Mouse (Mus musculus): Measurements from ENCODE around the gene Atp6v0a1.

Gene Atp6v0a1

DNA sequence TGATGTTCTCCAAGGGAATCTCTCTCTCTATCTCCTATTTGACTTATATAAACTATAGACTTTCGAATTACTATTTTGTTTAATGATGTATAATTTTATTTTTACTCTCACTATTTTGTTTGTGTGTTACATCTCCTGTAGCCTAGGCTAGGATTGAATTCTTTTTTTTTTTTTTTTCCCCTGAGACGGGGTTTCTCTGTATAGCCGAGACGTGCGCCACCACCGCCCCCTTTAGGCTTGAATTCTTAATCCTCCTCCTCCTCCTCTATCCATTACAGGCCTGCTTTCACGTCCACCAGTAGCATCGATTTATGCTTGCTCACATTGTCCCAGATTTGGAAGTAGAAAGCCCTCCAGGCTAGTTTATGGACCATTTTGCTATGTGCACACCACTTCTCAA is 27.2 kb upstream of the Atp6v0a1 start:
- DNase-seq (ENCODE audit: low read depth): no peak

- DNase-seq (ENCODE audit: low read depth): peak; percentile 89
Measured at GRCm38 (mm10) chr11:100983125-100983777, 26.0 kb upstream of the Atp6v0a1 start.

DNA sequence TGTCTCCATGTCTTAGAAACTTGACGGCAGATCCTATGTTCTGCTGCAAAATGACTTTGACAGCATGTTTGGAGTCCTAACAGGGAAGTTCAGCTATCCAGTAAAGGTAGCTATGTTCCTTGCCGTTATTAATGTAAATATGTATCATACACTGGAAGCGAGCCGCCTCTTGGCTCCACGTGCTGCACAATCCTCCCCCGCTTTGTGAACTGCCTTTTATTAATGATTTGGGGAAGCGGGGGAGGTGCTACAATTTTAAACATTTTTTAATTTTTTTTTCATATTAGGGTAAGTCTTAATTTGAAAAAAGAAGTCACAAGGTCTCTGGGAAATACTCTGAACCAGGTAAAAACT is 25.5 kb upstream of the Atp6v0a1 start:
- no peak for DNase-seq (ENCODE audit: low read depth)

DNA sequence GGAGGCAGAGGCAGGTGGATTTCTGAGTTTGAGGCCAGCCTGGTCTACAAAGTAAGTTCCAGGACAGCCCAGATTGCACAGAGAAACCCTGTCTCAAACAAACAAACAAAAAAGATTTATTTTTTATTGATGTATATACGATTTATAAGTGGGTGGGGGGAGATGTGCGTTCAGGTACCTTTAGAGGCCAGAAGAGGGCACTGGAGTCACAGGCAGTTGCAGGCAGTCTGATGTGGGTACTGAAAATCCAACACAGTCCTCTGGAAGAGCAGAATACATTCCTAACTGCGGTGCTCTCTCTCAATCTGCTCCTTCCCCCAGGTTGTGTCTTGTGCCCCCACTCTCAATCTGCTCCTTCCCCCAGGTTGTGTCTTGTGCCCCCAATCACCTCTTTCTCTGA is 23.6 kb upstream of the Atp6v0a1 start:
- peak; percentile 42 for DNase-seq (ENCODE audit: low read depth)

GRCm38 (mm10) chr11:100988674-100989073 is 20.6 kb upstream of the Atp6v0a1 start:
- DNase-seq (ENCODE audit: low read depth): no peak

- no peak for DNase-seq (ENCODE audit: low read depth)
Measured at GRCm38 (mm10) chr11:100989666-100990065, 19.6 kb upstream of the Atp6v0a1 start.

- DNase-seq (ENCODE audit: low read depth): no peak
Measured at GRCm38 (mm10) chr11:100991027-100991534, 18.2 kb upstream of the Atp6v0a1 start.

DNA sequence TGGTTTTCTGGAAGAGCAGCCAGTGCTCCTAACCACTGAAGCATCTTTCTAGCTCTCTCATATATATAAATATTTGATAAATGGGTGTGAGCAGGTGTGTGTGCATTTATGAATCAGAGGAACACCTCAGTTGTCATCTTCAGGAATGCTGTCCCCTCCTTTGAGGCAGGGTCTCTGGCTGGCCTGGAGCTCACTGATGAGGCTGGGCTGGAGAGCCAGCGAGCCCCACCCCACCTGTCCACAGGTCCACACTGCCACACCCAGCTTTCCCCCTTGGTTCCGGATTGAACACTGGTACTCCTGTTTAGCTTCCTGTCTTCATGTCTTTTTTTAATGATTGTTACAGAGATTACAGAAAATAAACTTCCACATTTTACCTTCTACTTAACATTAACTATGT is 15.8 kb upstream of the Atp6v0a1 start:
- DNase-seq (ENCODE audit: low read depth): no peak

DNA sequence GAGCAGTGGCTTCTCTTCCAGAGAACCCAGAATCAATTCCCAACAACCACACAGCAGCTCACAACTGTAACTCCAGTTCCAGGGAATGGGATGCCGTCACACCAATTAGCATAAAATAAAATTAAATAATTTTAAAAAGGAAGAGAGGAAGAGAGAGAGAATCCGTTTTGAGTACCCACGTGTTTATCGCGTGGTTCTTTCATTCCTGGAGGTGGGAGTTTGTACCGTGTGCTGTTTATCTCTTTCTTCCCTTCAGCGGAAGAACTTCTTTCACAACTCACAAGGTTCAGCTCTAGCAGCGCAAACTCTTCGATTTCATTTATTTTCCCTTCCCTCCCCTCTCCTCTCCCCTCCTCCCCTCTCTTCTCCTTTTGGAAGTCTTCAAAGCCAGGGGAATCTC is 15.0 kb upstream of the Atp6v0a1 start:
- no peak for DNase-seq (ENCODE audit: low read depth)

DNA sequence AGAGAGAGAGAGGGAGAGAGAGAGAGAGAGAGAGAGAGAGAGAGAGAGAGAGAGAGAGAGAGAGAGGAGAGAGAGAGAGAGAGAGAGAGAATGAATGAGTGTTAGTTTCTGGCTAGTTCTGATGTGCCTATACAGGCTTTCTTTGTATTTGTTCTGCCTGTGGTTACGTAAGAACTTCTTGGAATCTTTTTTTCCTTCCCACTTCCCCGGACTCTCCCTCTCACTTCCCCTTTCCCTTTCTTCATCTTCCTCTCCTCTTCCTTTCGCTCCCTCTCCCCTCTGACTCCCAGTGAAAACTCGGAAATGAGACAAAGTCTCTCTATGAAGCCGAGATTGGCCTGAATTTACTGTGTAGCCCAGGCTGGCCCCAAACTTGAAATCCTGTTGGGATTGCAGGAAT is 14.6 kb upstream of the Atp6v0a1 start:
- no peak for DNase-seq (ENCODE audit: low read depth)

DNA sequence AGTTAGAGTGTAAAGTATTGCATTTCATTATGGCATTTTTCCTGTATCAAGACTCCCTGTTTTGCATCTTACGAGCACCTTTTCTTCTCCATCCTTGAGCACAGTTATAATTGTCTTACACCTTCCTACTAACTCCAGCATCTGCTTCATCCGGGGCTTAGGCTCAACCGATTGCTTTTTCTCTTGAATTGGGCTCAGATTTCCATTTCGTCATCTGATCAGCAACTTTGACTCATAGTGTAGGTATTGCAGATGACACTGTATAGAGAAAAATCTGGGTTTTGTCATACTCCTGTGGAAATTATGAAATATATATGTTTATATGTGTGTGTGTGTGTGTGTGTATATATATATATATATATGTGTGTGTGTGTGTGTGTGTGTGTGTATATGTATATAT is 12.8 kb upstream of the Atp6v0a1 start:
- DNase-seq (ENCODE audit: low read depth): no peak

GRCm38 (mm10) chr11:100998836-100999235 is 10.4 kb upstream of the Atp6v0a1 start:
- DNase-seq (ENCODE audit: low read depth): no peak

DNA sequence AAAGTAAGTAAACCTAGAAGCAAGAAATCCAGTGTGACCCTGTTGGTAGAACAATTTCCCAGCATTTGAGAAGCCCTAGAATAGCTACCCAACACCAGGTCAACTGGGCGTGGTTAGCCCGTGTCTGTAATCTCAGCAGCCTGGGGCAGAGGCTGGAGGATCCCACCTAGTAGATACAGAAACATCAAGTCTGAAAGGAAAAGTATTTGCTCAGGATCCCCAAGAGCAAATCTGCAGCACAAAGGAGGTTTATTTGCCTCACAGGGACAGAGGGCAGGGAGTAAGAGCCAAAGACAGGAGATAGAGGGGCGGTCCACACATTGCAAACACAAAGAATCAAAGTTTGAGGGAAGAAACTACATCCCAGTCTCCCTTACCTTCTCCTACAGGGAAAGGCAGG is 10.0 kb upstream of the Atp6v0a1 start:
- DNase-seq (ENCODE audit: low read depth): no peak

DNA sequence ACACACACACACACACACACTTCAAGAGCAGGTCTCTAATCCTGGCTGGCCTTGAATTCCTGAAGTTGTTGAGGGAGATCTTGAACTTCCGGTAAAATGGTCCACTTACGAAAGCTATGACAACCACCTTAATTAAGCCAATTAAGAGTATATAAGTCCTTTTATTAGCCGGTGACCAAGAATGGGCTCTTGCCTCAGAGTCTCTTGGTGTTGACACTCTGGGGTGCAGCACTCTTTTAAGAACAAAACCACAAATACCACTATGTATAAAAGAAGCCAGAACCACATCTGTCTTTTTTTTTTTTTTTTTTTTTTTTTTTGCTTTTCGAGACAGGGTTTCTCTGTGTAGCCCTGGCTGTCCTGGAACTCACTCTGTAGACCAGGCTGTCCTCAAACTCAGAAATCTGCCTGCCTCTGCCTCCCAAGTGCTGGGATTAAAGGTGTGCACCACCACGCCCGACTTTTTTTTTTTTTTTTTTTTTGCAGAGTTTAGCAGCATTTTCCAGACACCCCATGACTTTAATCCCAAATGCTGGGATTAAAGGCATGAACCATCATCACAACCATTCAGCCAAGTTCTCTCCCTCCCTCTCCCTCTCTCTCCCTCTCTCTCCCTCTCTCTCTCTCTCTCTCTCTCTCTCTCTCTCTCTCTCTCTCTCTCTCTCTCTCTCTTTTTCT is 7.2 kb upstream of the Atp6v0a1 start:
- DNase-seq (ENCODE audit: low read depth): peak; percentile 51

GRCm38 (mm10) chr11:101003025-101003685 is 6.1 kb upstream of the Atp6v0a1 start:
- peak; percentile 37 for DNase-seq (ENCODE audit: low read depth)

DNA sequence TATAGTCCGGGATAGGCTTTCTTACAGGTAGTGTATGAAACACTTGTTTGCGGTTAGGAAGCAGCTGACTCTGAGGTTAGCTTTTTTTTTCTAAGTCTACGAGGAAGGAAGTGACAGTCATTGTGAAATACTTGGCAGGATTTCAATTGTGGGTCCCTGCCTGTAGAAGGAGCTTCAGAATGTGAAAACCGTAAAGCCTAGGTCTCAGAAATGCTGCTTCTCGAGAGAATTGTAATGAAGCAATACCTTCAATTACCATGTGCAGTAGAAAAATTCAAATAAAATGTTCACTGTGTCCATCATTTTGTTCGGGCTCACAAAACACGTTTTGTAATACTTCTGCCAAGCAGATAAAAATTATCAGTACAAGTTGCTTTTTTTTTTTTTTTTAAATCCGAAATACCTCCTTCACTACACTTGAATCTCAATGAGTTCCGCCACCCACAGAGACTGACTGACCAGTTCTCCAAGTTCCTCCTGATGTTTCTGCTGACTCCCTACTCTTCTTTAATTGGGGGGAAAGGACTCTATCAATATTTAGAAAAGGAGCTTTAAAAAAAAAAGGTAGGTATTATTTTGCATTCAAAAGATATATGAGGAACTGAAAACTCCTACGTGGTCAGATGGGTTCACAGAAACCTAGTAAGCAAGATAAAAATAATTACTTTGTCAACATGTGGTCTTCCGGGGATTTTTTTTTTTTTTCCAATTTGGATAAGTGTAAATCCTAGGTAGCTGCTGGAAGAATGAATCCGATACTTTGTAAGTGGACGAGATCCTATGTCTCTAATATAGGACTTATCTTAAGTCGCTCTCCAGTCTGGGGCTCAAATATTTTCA is 826 bp upstream of the Atp6v0a1 start:
- peak; percentile 93 for DNase-seq (ENCODE audit: low read depth)

- peak; percentile 63 for DNase-seq (ENCODE audit: low read depth)
Measured at GRCm38 (mm10) chr11:101009888-101010784, 884 bp downstream of the Atp6v0a1 start.

- DNase-seq (ENCODE audit: low read depth): no peak
Measured at GRCm38 (mm10) chr11:101011641-101012040, 2.4 kb downstream of the Atp6v0a1 start.

DNA sequence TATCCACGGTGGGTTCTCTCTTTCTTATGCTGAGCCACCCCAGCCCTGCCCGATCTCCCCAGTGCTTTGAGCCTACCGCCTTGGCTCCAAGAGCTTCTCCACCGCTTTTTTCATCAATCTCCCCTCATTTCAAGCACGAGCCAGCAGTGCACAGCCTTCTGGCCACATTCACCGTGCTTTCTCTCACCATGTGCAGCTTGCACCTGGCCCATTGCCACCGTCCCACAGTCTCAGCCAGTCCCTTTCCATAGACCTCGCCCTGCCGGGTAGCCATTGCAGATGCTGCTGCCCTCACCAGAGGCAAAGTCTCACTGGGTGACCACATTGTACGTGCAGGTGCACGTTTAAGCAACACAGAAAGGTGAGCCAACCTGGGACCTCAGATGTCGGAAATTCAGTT is 14.1 kb downstream of the Atp6v0a1 start:
- no peak for DNase-seq (ENCODE audit: low read depth)

DNA sequence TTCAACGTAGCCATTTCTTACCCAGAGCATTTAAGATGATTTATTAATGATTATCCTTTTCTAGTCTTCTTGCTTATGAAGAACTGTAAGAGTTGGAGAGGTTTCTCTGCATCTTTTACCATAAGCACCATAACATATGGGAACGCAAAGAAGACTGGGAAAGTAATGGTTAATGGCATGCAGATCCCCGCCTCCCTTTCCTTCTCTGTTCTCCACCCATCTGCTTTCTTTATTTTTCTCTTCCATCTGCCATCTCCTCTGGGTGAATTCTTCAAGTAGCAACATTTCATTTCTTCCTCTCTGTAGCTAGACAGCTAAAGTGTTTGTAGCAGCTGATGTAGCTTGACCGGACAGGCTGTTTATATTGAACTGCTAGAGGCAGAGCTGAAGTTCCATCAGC is 14.7 kb downstream of the Atp6v0a1 start:
- no peak for DNase-seq (ENCODE audit: low read depth)

- no peak for DNase-seq (ENCODE audit: low read depth)
Measured at GRCm38 (mm10) chr11:101027121-101027520, 17.9 kb downstream of the Atp6v0a1 start.

All from induced T-regulatory cell, adult 2 months (primary cell).